Mouse (Mus musculus): ENCODE data around the gene Hspb9. TPM values are rescaled to one million over a fixed set of nuclear protein-coding genes. Genes with fewer than 3 reads are reported as not detected.

Gene Hspb9
- total RNA-seq, 2 experiments from 2014 or later: not detected

DNA sequence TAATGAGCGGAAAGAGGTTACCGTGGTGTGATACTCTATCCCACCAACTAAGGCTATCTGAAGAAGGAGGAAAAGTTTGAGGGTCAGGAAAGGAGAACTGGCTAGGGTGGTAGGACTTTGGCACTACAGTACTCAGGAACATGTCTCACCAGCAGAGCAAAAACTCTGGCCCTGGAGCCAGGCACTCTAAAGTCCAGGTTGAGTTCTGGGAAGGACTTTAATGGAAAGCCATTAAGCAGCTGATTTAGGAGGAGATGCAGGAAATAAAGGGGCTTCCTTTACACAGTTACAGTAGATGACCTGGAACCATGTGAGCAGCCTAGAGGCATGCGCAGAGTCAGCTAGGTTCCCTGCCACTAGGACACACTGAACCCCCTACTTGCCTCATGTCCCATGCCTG lies 13.6 kb downstream of the Hspb9 start:
- no peak for DNase-seq (ENCODE audit: extremely low spot score in 1 of 2, low spot score in 1 of 2)

DNA sequence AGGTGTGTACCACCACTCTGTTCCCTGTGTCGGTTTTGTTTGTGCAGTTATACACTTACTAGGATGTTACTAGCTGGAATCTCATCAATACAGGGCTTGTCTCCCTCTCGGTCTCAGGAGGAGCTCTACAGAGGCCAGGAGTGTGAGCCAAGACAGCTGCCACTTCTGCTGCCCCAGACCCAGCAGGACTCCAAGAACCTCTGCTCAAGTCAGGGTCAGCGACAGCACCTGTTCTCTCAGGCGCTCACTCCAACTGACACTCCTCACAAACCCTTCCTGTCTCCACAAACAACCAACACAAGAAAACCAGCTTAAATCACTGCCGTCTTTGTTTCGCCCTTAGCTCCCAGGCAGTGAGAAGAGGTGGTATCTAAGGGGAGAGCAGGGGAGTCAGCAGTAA lies 15.0 kb downstream of the Hspb9 start:
- no peak for DNase-seq (ENCODE audit: extremely low spot score in 1 of 2, low spot score in 1 of 2)

DNA sequence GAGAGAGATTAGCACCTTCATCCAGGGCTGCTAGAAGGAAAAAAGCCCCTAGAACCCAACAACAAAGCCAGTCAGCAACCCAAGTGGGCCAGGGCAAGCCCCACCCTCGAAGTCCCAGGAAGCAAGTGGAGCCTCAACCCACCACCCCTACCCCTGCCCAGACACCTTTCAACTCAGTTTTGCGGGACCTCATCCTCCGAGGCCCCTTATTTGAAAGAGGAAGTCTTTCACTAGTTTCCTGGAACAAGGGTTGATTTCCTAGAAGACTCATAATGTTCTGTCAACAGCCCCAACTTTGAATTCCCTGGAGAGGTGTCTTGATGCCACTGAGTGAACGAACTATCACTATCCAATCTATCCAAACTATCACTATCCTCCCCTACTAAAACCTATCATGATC lies 16.3 kb downstream of the Hspb9 start:
- no peak for DNase-seq (ENCODE audit: extremely low spot score in 1 of 2, low spot score in 1 of 2)

DNA sequence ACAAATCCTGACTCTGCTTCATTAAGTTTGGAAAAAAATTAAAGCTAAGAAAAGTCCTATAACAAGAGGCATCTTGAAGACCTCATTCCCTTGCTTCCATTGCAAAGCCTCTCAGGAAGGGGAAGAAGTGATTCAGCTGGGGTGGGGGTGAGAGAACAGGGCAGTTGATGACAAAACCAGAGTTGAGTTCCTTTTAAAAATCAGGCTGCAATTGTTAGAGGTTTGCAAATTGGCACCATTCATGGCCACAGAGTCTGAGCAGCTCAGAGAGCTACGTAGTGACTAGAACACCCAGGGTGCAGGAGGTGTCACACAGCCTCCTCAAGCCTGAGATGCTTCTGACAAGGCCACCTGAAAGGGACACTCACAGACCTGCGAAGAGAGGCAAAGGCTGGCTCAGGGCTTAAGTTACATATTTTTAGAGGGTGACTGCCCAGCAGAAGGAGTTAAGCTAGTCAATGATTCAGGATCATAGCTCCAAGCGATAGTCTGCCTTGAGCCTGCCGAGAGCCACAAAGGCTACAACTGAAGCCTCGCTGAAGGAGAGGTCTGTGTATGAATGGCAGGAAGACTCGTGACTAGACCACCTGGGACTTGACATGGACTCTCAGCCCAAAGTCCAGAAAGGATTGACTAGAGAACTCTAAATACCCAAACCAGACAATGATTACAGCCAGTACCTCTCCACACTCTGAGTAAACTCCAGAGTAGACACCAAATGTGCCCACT lies 17.0 kb downstream of the Hspb9 start:
- no peak for DNase-seq (ENCODE audit: extremely low spot score in 1 of 2, low spot score in 1 of 2)

DNA sequence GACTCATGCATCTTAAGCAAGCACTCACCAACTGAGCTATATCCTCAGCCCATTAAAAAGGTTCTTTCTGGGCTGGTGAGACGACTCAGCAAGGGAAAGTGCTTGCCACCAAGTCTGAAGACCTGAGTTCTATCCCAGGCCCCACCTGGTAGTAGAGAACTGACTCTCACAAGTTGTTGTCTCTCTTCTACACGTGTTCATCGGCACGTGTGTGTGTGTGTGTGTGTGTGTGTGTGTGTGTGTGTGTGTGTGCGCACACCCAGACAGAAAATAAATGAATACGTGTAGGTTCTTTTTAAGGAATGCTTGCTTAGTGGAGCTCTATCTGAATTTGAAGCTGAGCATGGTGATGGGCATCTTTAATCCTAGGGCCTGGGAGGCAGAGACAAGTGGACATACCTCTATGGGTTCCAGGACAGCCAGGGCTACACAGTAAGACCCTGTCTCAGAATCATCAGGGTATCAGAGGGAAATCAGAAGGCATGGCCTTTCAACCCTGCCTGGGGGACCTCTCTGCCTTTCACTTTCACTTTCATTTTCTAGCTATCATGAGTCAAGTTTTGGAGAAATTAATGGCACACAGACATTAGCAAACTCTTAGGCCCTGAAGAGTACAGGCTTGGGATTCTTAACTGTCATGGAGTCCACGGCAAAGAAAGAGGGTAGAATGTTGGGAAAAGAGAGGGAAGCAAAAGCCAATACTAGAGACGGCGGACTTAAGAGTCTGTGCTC lies 21.6 kb downstream of the Hspb9 start:
- no peak for DNase-seq (ENCODE audit: extremely low spot score in 1 of 2, low spot score in 1 of 2)

DNA sequence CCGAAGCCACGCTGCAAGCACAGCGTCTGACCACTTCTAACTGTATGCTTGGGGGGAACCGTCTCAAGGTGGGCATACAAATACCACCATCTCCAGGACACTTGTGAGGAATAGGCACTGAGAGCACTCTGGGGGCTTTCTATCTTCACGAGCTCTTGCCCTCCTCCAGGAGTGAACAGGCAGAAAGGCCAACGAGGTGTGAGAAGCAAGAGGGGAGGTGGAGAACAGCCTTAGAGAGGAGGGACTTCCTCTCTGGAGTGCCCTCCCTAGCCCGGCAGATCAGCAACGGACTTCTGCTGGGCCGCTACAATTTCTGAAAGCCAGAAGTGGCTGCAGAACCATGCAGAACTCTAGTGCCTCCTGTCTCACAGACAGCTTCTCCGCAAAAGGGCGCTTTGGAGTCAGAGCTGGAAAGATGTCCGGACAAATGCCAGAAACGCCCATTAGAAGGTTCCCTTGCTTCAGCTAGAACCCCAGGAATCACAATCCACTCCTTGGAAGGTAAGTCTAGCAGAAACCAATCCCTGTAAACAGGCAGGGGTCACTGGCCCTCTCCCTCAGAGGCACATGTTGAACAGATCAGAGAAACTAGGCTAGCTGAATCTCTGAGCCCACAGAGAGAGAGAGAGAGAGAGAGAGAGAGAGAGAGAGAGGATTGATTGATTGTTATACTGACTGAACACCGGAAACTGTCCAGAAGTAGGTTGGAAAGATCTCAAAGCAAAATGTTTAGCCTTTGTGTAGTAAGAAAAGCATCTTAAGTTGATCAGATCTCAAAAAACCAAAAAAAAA lies 22.5 kb downstream of the Hspb9 start:
- no peak for DNase-seq (ENCODE audit: extremely low spot score in 1 of 2, low spot score in 1 of 2)

DNA sequence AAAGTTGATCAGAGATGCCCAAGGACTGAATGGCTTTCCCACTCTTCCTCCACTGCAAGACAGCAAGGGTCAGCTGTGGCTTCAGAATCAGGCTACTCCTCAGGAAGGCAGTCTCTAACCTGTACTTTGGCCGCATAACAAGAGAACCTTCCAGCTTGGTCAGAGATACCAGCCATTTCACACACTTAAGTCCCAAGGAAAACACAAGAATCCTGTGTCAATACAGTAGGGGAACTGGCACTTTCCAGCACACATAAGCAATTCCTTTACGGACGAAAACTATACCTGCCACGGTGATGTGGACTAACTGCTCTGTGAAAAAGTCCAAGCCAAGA lies 23.1 kb downstream of the Hspb9 start:
- DNase-seq (ENCODE audit: extremely low spot score in 1 of 2, low spot score in 1 of 2): no peak

DNA sequence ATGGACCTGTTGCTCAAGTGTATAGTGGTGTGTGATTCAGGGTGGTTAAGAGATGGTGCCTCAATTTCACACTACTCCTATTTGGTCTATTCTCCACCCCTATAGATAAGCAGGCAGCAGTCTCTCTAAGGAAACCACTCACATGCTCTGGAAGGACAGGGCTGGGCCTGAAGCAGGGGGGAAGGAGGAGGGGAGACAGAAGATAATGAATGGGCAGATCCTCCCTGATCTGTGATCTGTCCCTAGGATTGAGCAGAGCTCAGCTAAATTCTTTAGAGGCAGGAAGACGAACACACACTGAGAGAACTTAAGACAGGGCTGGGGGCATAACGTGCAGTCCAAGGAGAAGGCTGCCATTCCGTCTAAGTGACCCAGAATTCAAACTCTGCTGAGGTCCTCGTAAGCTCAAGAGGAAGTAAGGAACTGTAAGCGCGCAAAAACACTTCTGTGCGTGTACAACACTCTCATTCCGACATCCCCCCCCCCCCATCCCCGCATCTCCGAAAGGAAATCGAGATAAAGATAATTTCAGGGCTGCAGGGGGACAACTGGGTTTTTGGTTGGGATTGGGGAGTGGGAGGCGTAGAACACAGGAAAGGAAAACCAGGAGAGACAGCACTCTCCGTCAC lies 23.6 kb downstream of the Hspb9 start:
- no peak for DNase-seq (ENCODE audit: extremely low spot score in 1 of 2, low spot score in 1 of 2)

DNA sequence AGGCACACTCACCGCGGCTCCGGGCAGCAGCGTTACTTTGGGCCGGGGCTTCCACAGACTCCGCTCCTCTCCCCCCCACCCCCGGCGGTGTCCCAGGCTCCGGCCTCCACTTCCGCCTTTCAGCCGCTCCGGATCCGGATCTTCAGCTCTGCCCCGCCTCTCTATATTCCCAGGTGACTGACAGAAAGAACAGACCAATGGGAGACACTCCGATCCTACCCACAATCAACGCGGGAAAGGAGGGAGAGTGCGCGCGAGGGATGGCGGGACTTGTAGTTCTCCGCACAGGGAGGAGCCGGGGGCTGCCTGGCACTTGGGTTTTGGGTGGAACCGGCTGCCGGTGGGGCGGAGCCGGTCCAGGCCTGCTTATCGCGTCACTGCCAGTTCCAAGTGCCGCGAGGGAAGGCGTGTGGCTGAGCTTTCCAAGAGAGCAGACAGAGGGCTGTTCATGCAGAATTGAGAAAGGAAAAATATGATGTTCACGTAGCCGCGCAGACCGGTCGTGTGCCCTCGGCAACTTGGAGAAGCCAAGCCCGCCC lies 24.5 kb downstream of the Hspb9 start, which contains the start of gene Rab5c:
Gene Rab5c, minus strand, starts transcription at position 150 of the 539 bp plus-strand sequence.
- peak; percentile 90 to 93 for DNase-seq (ENCODE audit: extremely low spot score in 1 of 2, low spot score in 1 of 2)

DNA sequence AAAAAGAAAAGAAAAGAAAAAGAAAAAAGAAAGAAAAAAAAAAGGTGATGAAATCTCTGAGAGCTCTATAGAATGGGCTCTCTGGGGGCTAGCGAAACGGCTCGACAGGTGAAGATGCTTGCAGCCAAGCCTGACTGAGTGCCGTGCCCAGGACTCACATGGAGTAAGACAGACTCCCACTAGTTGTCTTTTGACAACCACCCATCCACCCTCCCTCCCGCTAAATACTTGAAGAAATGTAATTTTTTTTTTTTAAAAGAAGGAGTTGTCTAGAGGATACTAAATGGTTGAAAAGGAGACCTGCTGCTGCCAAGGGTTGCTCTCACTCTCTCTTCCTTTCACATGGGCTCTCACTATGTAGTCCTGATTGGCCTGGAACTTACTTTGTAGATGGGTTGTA lies 25.1 kb downstream of the Hspb9 start:
- no peak for DNase-seq (ENCODE audit: extremely low spot score in 1 of 2, low spot score in 1 of 2)

DNA sequence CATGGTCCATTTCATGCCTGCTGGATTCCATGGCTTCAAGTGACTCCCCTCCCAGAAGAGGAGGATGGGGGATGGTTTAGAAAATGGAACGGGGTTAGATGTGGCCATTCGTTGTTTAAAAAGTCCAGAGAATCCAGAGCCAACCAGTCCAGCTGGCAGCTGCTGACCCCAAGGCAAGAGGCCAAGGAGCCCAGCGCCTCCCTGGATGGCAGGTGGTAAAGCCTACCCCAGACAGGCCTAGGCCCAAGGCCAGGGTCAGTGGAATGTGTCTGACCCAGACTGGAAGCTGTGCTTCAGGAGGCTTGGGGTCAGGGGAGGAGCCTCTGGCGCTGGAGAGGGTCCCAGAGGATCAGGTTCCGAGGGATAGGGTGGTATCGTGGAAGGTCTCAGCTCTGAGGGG lies 27.7 kb downstream of the Hspb9 start:
- DNase-seq (ENCODE audit: extremely low spot score in 1 of 2, low spot score in 1 of 2): no peak

DNA sequence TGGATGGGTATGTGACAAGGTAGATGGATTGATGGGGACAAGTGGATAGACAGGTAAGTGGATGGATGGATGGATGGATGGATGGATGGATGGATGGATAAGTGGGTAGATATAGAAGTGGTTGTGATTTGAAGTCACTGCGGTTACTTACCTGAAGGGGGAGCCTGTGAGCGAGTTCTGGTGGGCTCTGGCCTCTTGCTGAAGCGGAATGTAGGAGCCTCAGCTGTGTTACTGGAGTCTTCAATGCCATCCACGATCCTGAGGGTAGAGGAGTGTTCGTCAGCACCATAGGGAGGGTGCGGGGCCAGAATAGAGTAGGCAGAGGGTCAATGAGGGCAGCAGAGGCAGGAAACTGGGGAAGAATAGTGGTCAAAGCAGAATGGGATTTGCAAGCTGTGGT lies 31.4 kb downstream of the Hspb9 start:
- DNase-seq (ENCODE audit: extremely low spot score in 1 of 2, low spot score in 1 of 2): peak; percentile 29 to 58

DNA sequence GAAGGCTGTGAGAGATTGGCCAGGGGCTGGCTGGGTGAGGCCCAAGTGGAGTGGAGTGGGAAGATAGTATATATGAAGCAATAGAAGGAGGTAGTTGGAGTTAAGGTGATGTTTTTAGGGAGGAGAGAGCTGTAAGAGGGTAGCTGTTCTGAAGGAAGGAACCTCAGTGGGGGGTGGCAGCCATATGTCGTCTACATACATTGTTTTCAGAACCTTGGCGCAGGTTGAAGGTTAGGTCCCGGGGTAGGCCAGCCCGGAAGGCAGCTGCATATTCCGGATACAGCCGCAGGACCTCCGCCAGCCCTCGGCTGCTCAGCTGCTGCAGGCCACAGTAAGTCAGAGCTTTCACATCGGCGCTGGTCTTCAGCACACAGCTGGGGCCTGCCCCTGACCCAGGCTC lies 32.9 kb downstream of the Hspb9 start:
- no peak for DNase-seq (ENCODE audit: extremely low spot score in 1 of 2, low spot score in 1 of 2)

DNA sequence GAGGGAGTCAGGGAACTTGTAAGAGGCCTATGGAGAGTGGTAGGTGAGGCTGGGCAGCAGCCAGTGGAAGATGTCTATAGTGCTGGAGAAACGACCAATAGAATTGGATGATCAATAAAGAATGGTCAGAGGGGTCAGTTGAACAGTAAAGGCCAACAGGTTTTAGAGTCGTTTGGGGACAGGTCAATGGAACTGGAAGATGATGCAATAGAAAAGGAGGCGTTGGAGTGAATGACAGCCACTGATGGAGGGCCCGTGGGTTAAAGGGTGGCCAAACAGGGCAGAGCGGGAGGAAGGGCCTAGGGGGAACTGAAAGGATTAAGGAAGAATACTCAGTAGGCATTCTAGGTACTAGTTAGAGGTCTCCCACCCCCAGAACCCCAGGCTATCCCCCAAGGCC lies 33.5 kb downstream of the Hspb9 start:
- no peak for DNase-seq (ENCODE audit: extremely low spot score in 1 of 2, low spot score in 1 of 2)

DNA sequence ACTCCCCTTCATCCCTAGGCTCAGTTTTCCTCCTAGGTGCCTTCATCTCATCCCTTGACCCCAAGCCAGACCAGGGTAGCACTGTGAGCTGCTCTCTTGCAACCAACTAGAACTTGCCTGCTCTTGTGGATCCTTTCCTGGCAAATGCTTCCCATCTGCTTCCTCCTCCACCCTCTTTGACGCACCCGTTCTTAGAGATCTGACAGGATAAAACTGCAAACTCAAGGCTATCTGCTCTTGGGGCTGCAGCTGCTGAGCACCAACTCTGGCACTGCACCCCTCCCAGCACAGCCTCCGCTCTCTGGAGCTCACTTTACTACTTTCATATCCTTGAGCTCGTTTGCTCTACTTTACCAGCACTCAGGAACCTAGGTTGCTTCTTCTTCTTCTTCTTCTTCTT lies 35.0 kb downstream of the Hspb9 start:
- DNase-seq (ENCODE audit: extremely low spot score in 1 of 2, low spot score in 1 of 2): no peak

DNA sequence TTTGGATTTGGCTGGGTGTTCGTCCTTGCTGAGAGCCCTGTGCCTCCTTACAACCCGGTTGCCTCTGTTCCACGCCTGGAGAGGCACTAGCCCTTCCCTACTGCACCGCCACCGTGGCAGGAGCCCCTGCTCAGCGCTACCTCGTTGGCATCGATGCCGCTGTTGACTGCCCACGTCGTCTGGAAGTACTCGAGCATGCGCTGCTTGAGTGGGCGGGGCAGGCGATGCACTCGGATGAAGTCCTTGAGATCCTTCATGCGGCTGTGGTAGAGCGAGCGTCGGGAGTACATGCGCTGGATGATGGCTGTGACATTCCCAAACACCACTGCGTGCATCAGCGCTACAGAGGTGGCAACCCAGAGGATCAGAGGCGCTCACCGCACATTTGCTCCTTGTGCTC lies 35.8 kb downstream of the Hspb9 start:
- no peak for DNase-seq (ENCODE audit: extremely low spot score in 1 of 2, low spot score in 1 of 2)

DNA sequence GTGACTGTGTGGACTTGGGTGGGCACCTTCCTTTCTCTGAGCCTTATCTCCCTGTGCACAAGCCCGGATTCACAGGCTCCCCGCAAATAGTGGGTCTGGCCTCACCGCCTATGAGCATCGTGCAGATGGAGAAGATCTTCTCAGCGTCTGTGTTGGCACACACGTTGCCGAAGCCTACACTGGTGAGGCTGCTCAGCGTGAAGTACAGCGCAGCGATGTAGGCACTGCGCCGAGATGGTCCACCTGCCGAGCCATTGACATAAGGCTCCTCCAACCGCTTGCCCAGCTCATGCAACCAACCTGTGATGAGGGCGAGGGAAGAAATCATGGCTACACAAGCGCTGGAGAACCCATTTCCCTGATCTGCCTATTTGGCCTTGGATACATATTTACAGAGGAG lies 36.5 kb downstream of the Hspb9 start:
- no peak for DNase-seq (ENCODE audit: extremely low spot score in 1 of 2, low spot score in 1 of 2)

DNA sequence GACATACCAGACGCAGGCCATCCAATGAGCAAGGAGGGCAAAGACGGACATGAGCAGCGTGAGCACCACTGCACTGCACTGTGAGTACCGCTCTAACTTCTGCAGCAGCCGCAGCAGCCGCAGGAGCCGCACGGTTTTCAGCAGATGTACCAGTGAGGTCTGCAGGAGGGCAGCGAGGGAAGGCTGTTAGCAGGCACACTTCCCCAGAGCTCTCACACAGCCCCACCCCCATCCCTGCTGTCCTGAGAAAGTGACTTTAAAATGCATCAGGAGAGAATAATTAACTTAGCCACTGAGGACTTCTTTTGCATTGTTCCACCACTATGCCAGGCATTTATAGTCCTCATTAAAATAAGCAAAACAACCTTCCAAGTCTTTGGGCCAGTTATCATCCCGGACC lies 38.6 kb downstream of the Hspb9 start:
- DNase-seq (ENCODE audit: extremely low spot score in 1 of 2, low spot score in 1 of 2): no peak

DNA sequence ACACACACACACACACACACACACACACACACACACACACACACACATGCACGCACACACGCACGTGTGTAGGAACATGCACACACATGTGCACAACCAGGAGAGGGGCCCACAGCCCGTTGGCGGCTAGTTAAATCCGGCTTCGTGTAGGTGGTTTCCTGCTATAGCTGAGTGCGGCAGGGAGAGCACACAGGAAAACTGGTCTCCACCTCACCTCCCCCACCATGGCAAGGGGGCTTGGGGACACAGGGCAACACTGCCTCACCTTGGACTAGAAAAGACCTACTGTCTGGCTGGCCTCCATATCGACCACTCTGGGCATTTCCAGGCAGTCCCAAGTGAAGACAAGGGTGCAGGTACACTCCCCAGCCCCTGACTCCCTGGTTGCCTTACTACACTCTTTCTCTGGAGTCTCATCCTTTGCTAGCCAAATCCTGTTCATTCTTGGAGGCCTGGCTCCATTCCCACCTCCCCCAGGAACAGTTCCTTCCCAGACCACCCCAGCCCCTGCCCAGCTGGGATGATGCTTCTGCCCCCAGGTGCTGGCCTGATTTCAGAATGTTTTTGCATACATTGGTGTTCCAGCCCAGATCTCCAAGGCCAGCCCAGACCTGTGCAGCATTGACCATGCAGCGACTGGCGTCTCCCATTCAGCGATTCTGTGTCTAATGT lies 40.5 kb downstream of the Hspb9 start:
- no peak for DNase-seq (ENCODE audit: extremely low spot score in 1 of 2, low spot score in 1 of 2)

DNA sequence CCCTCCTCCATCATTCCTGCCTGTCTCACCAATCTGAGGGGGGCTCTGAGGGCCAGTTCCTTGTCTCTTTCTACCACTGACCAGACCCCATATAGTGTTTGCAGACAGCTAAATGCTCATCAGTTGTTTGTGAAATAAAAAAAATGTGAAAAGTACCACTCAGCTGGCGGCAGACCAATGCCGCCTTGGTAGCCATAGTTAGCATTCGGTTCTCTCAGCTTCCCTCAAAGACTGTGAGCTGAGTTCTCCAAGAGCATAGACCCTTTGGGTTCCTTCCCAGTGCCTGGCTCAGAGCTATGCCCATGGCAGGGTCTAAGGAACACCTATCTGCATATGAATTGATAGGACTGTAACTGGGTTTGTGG lies 41.0 kb downstream of the Hspb9 start:
- DNase-seq (ENCODE audit: extremely low spot score in 1 of 2, low spot score in 1 of 2): no peak

Measured in layer of hippocampus, postnatal 25 days (tissue).